Mouse (Mus musculus): ENCODE measurements around the gene Rps26. TPM values are rescaled to one million over a fixed set of nuclear protein-coding genes. Genes with fewer than 3 reads are reported as not detected.

Gene Rps26
- polyA plus RNA-seq, 1 experiment from 2014 or later, result 358 TPM

DNA sequence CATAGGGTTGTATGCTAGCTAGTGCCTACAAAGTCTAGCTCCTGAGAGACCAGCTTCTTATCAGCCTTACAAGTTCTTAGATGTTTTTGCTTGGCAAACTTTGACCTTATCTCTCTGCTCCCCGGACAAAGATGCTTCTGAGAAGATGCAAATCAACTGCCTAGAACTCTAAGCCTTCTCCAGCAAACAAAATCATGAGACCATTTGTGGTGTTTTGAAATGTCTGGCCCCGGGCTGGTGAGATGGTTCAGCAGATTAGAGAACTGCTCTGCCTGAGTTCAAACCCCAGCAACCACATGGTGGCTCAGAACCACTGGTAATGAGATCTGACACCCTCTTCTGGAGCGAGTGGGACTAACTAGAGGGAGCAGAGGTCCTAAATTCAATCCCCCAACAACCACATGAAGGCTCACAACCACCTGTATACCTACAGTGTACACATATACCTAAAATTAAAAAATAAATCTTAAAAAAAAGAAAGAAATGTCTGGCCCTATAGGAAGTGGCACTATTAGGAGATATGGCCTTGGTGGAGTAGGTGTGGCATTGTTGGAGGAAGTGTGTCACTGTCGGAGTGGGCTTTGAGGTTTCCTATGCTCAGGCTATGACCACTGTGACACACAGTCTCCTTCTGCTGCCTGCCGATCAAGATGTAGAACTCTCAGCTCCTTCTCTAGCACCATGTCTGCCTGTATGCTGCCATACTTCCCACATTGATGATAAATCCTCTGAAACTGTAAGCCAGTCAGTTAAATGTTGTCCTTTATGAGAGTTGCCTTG, 37.1 kb upstream of the Rps26 start:
- ATAC-seq, result no peak

DNA sequence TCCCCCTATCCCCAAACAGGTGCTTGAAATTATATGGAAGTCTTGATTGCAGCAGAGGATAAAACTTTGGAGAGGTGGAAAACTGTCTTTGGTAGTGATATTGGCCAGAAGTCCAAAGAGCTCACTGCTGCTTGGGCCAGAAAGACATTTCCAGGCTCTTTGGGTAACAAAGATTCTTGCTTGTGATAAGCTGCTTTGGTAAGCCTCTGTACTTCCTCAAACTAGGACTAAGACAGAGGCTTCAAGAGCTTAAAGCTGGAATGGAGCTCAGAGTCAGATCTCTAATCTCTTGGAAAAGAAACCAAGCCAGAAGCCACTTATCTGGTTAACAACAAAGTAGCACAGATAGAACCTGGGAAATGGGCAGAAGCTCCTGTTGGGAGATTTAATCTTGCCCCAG, 35.9 kb upstream of the Rps26 start:
- Histone ChIP-seq H3K27ac (ENCODE audit: low read length) (no peak overlapping the region), H3K4me2 (ENCODE audit: low read length) (no peak overlapping the region), H3K36me3 (ENCODE audit: control insufficient read depth, insufficient read depth) (no peaks in the 10 kb centered on the region), H3K27me3 (replicated peaks; ENCODE audit: control insufficient read depth, insufficient read depth, low read length) (no peaks in the 10 kb centered on the region), H3K9me3 (ENCODE audit: control insufficient read depth, low read length) (no peaks in the 10 kb centered on the region), H3K4me3 (replicated peaks; ENCODE audit: low read length) (no peak overlapping the region), H3K4me1 (replicated peaks; ENCODE audit: control insufficient read depth, insufficient read depth, low read length) (no peaks in the 10 kb centered on the region), H3K9ac (replicated peaks; ENCODE audit: low read depth, low read length) (no peak overlapping the region)
- no peak for ATAC-seq

More for the DNA sequence above, 37.1 kb upstream of the Rps26 start:
- Histone ChIP-seq H3K36me3 (ENCODE audit: control insufficient read depth, insufficient read depth) (no peaks in the 10 kb centered on the region), H3K27ac (ENCODE audit: low read length) (no peak overlapping the region), H3K4me2 (ENCODE audit: low read length) (no peak overlapping the region), H3K9ac (replicated peaks; ENCODE audit: low read depth, low read length) (no peak overlapping the region), H3K9me3 (ENCODE audit: control insufficient read depth, low read length) (no peaks in the 10 kb centered on the region), H3K4me1 (replicated peaks; ENCODE audit: control insufficient read depth, insufficient read depth, low read length) (peaks cover 5% of the 10 kb centered on the region), H3K4me3 (replicated peaks; ENCODE audit: low read length) (no peak overlapping the region), H3K27me3 (replicated peaks; ENCODE audit: control insufficient read depth, insufficient read depth, low read length) (no peaks in the 10 kb centered on the region)
- WGBS, result 68% methylated on average over 5 of the region's 5 CpGs

DNA sequence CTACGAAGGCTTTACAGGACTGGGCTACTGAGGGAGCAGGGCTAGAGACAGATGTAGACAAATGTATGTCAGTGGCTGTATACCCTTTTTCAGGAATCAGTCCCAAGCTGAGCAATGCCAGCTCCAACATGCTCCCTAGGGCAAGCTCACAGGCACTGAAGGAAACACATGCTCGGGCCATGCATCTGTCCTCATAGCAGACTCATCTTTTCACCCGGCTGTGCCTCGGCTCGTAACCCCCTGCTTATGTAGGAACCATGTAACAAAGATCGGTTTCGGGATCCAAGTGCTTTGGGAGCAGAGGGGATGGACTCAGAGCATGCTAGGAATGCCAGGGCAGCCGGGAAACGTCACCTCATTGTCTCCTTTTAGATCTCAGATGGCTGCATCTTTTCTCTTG, 32.9 kb upstream of the Rps26 start:
- Histone ChIP-seq H3K9ac (replicated peaks; ENCODE audit: low read depth, low read length) (no peak overlapping the region), H3K36me3 (ENCODE audit: control insufficient read depth, insufficient read depth) (no peaks in the 10 kb centered on the region), H3K4me3 (replicated peaks; ENCODE audit: low read length) (no peak overlapping the region), H3K4me1 (replicated peaks; ENCODE audit: control insufficient read depth, insufficient read depth, low read length) (no peaks in the 10 kb centered on the region), H3K27me3 (replicated peaks; ENCODE audit: control insufficient read depth, insufficient read depth, low read length) (no peaks in the 10 kb centered on the region), H3K9me3 (ENCODE audit: control insufficient read depth, low read length) (no peaks in the 10 kb centered on the region), H3K27ac (ENCODE audit: low read length) (no peak overlapping the region), H3K4me2 (ENCODE audit: low read length) (no peak overlapping the region)
- 67% methylated on average over 9 of the region's 9 CpGs for WGBS
- ATAC-seq, result no peak

DNA sequence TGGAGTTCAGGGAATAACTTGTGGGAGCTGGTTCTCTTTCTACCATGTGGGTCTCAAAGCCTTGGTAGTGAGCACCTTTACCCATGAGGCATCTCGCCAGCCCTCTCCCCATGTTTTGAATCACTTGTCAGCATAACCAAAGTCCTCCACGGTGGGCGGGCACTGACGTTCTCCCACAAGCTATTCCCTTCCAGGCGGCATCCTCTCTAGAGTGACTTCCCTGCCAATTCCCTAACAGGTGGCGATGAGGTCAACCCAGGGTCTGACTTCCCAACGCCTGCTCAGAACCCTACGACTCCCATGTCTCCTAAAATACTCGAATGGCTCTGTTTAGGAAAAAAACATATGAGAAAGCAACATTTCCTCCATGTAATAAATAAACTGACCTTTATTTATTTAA, 31.3 kb upstream of the Rps26 start:
- Histone ChIP-seq H3K36me3 (ENCODE audit: control insufficient read depth, insufficient read depth) (no peaks in the 10 kb centered on the region), H3K27ac (ENCODE audit: low read length) (no peak overlapping the region), H3K27me3 (replicated peaks; ENCODE audit: control insufficient read depth, insufficient read depth, low read length) (no peaks in the 10 kb centered on the region), H3K4me2 (ENCODE audit: low read length) (no peak overlapping the region), H3K4me3 (replicated peaks; ENCODE audit: low read length) (no peak overlapping the region), H3K9me3 (ENCODE audit: control insufficient read depth, low read length) (no peaks in the 10 kb centered on the region), H3K4me1 (replicated peaks; ENCODE audit: control insufficient read depth, insufficient read depth, low read length) (no peaks in the 10 kb centered on the region), H3K9ac (replicated peaks; ENCODE audit: low read depth, low read length) (no peak overlapping the region)
- ATAC-seq, result no peak
- WGBS, result 63% methylated on average over 9 of the region's 9 CpGs

DNA sequence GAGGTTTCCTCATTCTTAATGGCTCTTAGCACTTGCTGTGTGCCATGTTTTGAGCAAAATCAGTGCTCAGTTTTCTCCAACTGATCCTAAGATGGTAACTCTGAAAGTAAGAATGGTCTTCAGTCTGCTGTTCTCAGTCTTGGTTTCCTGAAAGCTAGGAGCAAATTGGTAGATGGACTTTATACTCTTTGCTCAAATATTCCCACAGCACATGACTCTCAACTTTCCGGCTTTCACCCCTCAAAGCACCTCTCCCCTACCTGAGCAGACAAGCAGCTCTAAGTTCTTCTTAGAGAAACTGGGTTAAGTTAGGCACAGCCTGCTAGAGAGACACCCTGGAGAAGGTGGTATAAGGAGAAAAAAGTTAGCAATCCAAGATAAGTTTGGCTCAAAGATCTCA, 30.2 kb upstream of the Rps26 start:
- Histone ChIP-seq H3K27ac (ENCODE audit: low read length) (no peak overlapping the region), H3K9me3 (ENCODE audit: control insufficient read depth, low read length) (no peaks in the 10 kb centered on the region), H3K36me3 (ENCODE audit: control insufficient read depth, insufficient read depth) (no peaks in the 10 kb centered on the region), H3K27me3 (replicated peaks; ENCODE audit: control insufficient read depth, insufficient read depth, low read length) (no peaks in the 10 kb centered on the region), H3K4me1 (replicated peaks; ENCODE audit: control insufficient read depth, insufficient read depth, low read length) (no peaks in the 10 kb centered on the region), H3K4me2 (ENCODE audit: low read length) (no peak overlapping the region), H3K4me3 (replicated peaks; ENCODE audit: low read length) (no peak overlapping the region), H3K9ac (replicated peaks; ENCODE audit: low read depth, low read length) (no peak overlapping the region)
- WGBS, result 94% methylated on average over 1 of the region's 1 CpGs
- ATAC-seq, result no peak

DNA sequence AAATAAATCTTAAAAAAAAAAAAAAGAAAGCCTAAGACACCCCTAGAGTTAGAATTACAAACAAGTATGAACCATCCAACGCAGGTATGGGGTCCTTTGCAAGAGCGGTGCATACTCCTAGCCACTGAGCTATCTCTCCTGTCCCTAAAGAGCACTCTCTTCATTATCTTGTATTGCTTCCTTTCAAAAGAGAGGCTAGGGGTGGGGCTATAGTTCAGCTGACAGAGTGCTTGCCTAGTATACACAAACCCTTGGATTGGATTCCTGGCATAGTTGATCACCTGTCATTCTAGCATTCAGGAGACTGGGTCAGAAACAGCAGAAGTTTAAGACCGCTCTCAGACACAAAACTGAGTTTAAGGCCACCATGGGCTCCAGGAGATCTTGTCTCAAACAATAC, 28.7 kb upstream of the Rps26 start:
- H3K27ac ChIP-seq (ENCODE audit: low read length), result no peak overlapping the region
- H3K36me3 ChIP-seq (ENCODE audit: control insufficient read depth, insufficient read depth), result no peaks in the 10 kb centered on the region
- WGBS, result 95% methylated on average over 3 of the region's 3 CpGs
- H3K9ac ChIP-seq (replicated peaks; ENCODE audit: low read depth, low read length), result no peak overlapping the region
- H3K27me3 ChIP-seq (replicated peaks; ENCODE audit: control insufficient read depth, insufficient read depth, low read length), result no peaks in the 10 kb centered on the region
- H3K4me3 ChIP-seq (replicated peaks; ENCODE audit: low read length), result no peak overlapping the region
- no peak overlapping the region for H3K4me2 ChIP-seq (ENCODE audit: low read length)
- no peak for ATAC-seq
- no peaks in the 10 kb centered on the region for H3K9me3 ChIP-seq (ENCODE audit: control insufficient read depth, low read length)
- no peaks in the 10 kb centered on the region for H3K4me1 ChIP-seq (replicated peaks; ENCODE audit: control insufficient read depth, insufficient read depth, low read length)

DNA sequence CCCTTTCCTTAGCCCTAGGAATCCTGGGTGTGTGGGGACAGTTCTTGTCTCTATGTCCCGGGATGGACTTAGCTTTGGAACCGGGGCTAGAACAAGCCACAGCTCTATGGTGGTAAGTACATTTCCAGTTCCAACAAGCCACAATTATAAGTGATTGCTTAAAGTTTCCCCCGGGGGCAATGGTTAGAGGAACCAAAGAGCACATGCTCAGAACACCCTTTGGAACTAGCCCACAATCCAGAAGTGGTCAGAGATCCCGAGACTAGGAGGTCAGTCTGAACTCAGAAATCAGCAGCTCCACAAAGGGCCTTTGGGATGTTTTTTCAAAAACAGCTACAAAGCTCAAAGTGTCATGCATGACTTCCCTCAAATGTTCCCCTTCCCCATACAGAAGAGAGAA, 27.3 kb upstream of the Rps26 start:
- Histone ChIP-seq H3K27me3 (replicated peaks; ENCODE audit: control insufficient read depth, insufficient read depth, low read length) (no peaks in the 10 kb centered on the region), H3K9ac (replicated peaks; ENCODE audit: low read depth, low read length) (no peak overlapping the region), H3K27ac (ENCODE audit: low read length) (no peak overlapping the region), H3K36me3 (ENCODE audit: control insufficient read depth, insufficient read depth) (no peaks in the 10 kb centered on the region), H3K4me2 (ENCODE audit: low read length) (no peak overlapping the region), H3K4me3 (replicated peaks; ENCODE audit: low read length) (no peak overlapping the region), H3K9me3 (ENCODE audit: control insufficient read depth, low read length) (no peaks in the 10 kb centered on the region), H3K4me1 (replicated peaks; ENCODE audit: control insufficient read depth, insufficient read depth, low read length) (no peaks in the 10 kb centered on the region)
- WGBS, result 73% methylated on average over 4 of the region's 4 CpGs
- ATAC-seq, result no peak

DNA sequence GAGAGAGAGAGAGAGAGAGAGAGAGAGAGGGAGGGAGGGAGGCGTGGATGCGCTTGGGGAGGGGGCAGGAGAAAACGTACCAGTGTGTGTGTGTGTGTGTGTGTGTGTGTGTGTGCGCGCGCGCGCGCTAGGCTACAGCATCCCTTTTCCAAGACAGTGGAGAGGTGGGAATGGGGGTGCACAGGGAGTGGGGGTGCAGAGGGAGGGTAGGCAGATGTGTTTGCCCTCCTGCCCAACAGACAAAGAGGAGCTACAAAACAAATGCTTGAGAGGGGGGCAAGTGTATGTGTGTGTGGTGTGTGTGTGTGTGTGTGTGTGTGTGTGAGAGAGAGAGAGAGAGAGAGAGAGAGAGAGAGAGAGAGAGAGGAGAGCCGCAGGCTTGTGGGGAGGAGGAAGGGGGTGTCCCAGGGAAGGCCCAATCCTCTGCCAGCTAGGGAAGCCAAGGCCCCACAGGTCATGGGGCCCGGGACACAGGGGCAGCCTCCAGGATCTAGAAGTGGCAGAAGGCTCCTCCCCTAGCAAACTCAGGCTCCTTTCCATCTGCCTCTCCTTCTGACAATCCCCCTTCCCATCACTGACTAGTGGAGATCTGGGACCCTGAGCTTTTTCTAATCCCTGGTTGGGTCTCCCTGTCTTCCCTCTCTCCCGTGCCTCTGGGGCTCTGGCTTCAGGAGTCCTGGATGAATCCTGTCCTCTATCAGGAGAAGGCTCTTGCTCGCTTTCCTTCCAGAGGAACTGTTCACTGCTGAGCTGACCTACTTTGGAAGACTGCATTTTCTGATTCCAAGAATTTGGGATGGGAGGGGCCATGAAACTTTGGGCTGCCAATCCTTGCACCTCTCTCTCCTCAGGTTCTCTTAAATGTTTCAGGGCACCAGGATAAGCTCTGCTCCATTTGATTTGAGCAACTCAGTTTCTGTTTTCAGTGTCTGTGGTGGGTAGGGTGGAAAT, 19.9 kb upstream of the Rps26 start:
- Histone ChIP-seq H3K4me2 (ENCODE audit: low read length) (peak overlapping the region; percentile 50), H3K4me1 (replicated peaks; ENCODE audit: control insufficient read depth, insufficient read depth, low read length) (peaks cover 18% of the 10 kb centered on the region)

More for the DNA sequence above, 19.9 kb upstream of the Rps26 start:
- Histone ChIP-seq H3K27me3 (replicated peaks; ENCODE audit: control insufficient read depth, insufficient read depth, low read length) (no peaks in the 10 kb centered on the region), H3K36me3 (ENCODE audit: control insufficient read depth, insufficient read depth) (0 out of 2 replicates have a peak, but pooled peaks cover 3% of the 10 kb centered on the region), H3K27ac (ENCODE audit: low read length) (peak overlapping the region; percentile 79), H3K4me3 (replicated peaks; ENCODE audit: low read length) (peak overlapping the region; percentile 49), H3K9ac (replicated peaks; ENCODE audit: low read depth, low read length) (peak overlapping the region; percentile 57), H3K9me3 (ENCODE audit: control insufficient read depth, low read length) (no peaks in the 10 kb centered on the region)
- peak; percentile 76 for ATAC-seq
- WGBS, result 9% methylated on average over 11 of the region's 13 CpGs

All from forebrain, embryonic 16.5 days (tissue).